Mouse (Mus musculus) T-cell, adult 66 days (primary cell): ENCODE data around the gene Aadac. TPM values are rescaled to one million over a fixed set of nuclear protein-coding genes. Genes with fewer than 3 reads are reported as not detected.

Experiments used
- total RNA-seq, 2 experiments: library from RNA; stranded (reverse); gene quantifications; 3 replicates in 1 of 2; 4 replicates in 1 of 2; pipeline ENCODE4 v1.2.4; 2023

Gene Aadac
- not detected for total RNA-seq

DNA sequence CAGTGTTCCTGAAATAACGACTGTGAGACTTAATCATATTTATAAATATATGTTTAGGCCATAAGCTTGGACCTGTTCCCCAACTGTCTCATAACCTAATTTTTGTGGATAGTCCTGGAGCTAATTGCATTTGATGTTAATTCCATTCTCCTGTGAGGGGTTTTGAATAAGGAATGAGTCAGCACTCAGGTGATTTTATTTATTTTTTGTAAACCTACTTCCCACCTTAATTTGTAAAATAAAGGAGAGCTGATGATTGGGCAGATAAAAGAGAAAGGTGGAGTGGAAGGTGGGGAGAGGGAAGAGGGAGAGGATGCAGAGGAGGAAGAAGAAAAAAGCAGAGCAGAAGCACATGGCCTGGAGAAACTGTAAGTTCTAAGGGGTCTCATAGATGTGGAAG is at the start of gene Aadac:
Gene Aadac, plus strand, starts transcription at position 301 of the 400 bp plus-strand sequence.

GRCm38 (mm10) chr3:60006443-60006842 is 19.1 kb upstream of the Aadac start, which contains the start of gene Aadacl2:
TSS of gene Aadacl2 (plus strand) at chr3:60006743.

DNA sequence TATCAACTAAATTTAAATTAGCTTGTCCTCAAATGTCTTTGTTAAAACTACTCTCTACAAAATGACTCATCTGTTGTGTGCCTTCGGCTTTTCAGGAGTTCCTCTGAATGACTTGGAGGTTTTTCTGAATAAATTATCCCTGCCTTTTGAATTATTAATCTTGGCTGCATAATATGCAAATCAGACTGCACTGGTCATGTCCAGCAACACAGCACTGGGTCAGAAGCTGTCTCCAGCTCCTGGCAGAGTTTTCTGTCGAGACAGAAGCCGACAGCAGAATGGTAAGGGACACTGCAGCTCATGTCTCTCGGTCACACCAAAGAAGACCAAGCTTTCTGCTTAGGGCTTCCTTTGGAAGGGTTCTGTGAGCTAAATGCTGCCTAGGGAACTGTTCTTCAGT is 56.1 kb downstream of the Aadac start, which contains the start of gene Sucnr1:
Gene Sucnr1, plus strand, starts transcription at position 222 of the 400 bp plus-strand sequence.

Other genes starting within 250 kb of the Aadac start
- not detected for gene Gm8298, start 164.7 kb upstream of the Aadac start, total RNA-seq
- gene C130079G13Rik, start 100.5 kb upstream of the Aadac start, total RNA-seq = not detected
- gene Aadacl2, start 19.0 kb upstream of the Aadac start, total RNA-seq = not detected
- gene Sucnr1, start 56.2 kb downstream of the Aadac start, total RNA-seq = not detected